Comparison of ENCODE assay signal across 24 mouse cellular contexts in genomic region chrX:113687163-113687562, GRCm38 (mm10).
"Had no signal": no experiment of that assay in that cellular context is flagged by ENCODE, and none has a peak within 500 bp of the region (broad histone marks: within the 10 kb centered on the region; RNA-seq: fewer than 3 reads in every experiment).

No protein-coding gene starts in this region.

- H3K4me2 ChIP-seq: limb, embryonic 12.5 days; limb, embryonic 15.5 days; liver, embryonic 11.5 days; lung, embryonic 14.5 days; midbrain, embryonic 15.5 days; neural tube, embryonic 12.5 days; neural tube, embryonic 15.5 days had no signal

- H3K36me3 ChIP-seq: limb, embryonic 12.5 days; limb, embryonic 15.5 days; midbrain, embryonic 10.5 days; midbrain, embryonic 15.5 days; neural tube, embryonic 12.5 days; neural tube, embryonic 15.5 days had no signal

- H3K4me3 ChIP-seq: limb, embryonic 12.5 days; limb, embryonic 15.5 days; midbrain, embryonic 10.5 days; midbrain, embryonic 15.5 days; neural tube, embryonic 12.5 days; neural tube, embryonic 15.5 days had no signal

- H3K9me3 ChIP-seq: limb, embryonic 12.5 days; limb, embryonic 15.5 days; midbrain, embryonic 10.5 days; midbrain, embryonic 15.5 days; neural tube, embryonic 12.5 days; neural tube, embryonic 15.5 days had no signal

- ATAC-seq: liver, postnatal 0 days; lung, postnatal 0 days; midbrain, embryonic 15.5 days had no signal

- H3K27me3 ChIP-seq: limb, embryonic 12.5 days; limb, embryonic 15.5 days; midbrain, embryonic 15.5 days; neural tube, embryonic 12.5 days; neural tube, embryonic 15.5 days had no signal

- H3K4me1 ChIP-seq: limb, embryonic 12.5 days; limb, embryonic 15.5 days; midbrain, embryonic 10.5 days; midbrain, embryonic 15.5 days; neural tube, embryonic 12.5 days; neural tube, embryonic 15.5 days had no signal

- DNase-seq: kidney, adult 18-20 months; kidney, adult 9 months; kidney, postnatal 14 days; kidney, postnatal 4 days; left cerebral cortex, postnatal 4 days; liver, postnatal 0 days; lung, embryonic 14.5 days; right cerebral cortex, adult 18-20 months; right cerebral cortex, postnatal 14 days; right cerebral cortex, postnatal 4 days; thymus, adult 2 months; thymus, postnatal 14 days; thymus, postnatal 4 days had no signal

- H3K27ac ChIP-seq: limb, embryonic 12.5 days; limb, embryonic 15.5 days; liver, embryonic 14.5 days; macrophage; midbrain, embryonic 10.5 days; midbrain, embryonic 15.5 days; neural tube, embryonic 12.5 days; neural tube, embryonic 15.5 days; stomach, postnatal 0 days had no signal

- H3K9ac ChIP-seq: limb, embryonic 12.5 days; limb, embryonic 15.5 days; liver, embryonic 14.5 days; liver, postnatal 0 days; lung, embryonic 14.5 days; midbrain, embryonic 15.5 days; neural tube, embryonic 12.5 days; neural tube, embryonic 15.5 days had no signal
